Mouse (Mus musculus) cortical plate, adult 2 months (tissue): ENCODE results near the gene Gemin6. TPM values are rescaled to one million over a fixed set of nuclear protein-coding genes. Genes with fewer than 3 reads are reported as not detected.
"Not testable (repeated sequence)": the region's sequence is repeated elsewhere in the genome, so short reads cannot be mapped to it uniquely, and the experiment has no call there.

ENCODE experiments used
- H3K27ac ChIP-seq: fragments of 200-500 bp; 2 replicates; pipeline ENCODE4 v1.5.1; 2012; ENCODE audit warnings: low read length, control low read depth, inconsistent platforms; ENCODE audit not compliant: insufficient read depth
- H3K4me1 ChIP-seq: fragments of 200-500 bp; 2 replicates; pipeline ENCODE4 v1.6.1; 2011; ENCODE audit warnings: low read length; ENCODE audit not compliant: control insufficient read depth, insufficient read depth
- H3K4me3 ChIP-seq: fragments of 200-500 bp; 2 replicates; pipeline ENCODE4 v1.5.1; 2011; ENCODE audit warnings: mild to moderate bottlenecking, low read length, control low read depth; ENCODE audit not compliant: insufficient read depth
- CTCF ChIP-seq: fragments of 200-500 bp; IDR thresholded peaks from 2 replicates; pipeline ENCODE4 v1.5.1; 2011; ENCODE audit warnings: mild to moderate bottlenecking, control low read depth, low read length; ENCODE audit not compliant: insufficient read depth; ENCODE audit errors: extremely low read depth
- POLR2A ChIP-seq: fragments of 200-500 bp; IDR thresholded peaks from 2 replicates; pipeline ENCODE4 v1.6.1; 2011; ENCODE audit warnings: mild to moderate bottlenecking, low read length, control low read depth; ENCODE audit not compliant: insufficient read depth; ENCODE audit errors: extremely low read depth
- polyA plus RNA-seq: library from polyadenylated mRNA; depleted of rRNA; stranded (reverse); fragments of >200 nt; gene quantifications from 2 replicates; pipeline ENCODE4 v1.2.3, GENCODE M21; 2012; rRNA removed

The Gemin6 gene
- 7.6 and 8.0 TPM in 2 replicates for polyA plus RNA-seq

- H3K4me1 ChIP-seq, result no peaks in the 10 kb centered on the region; the same call in 1 of the 2 replicates
- H3K27ac ChIP-seq, result no peak within 1 kb of the TSS
- TF ChIP-seq POLR2A (peak; percentile 79), CTCF (no peak)
- peak within 1 kb of the TSS; percentile 36 for H3K4me3 ChIP-seq
Observed at GRCm38 (mm10) chr17:80224326-80225116, at the start of gene Gemin6. TSS of gene Gemin6 (plus strand) at chr17:80224441.

- TF ChIP-seq CTCF, result no peak
- no peak for TF ChIP-seq POLR2A
- Histone ChIP-seq H3K4me3 (no peak overlapping the region), H3K27ac (no peak overlapping the region), H3K4me1 (peaks cover 1% of the 10 kb centered on the region; the same call in 1 of the 2 replicates)
Observed at GRCm38 (mm10) chr17:80174699-80175385, 49.4 kb upstream of the Gemin6 start.

- no peak overlapping the region for H3K4me3 ChIP-seq
- TF ChIP-seq CTCF (no peak), POLR2A (no peak)
- H3K4me1 ChIP-seq, result peaks cover 1% of the 10 kb centered on the region; the same call in 1 of the 2 replicates
- H3K27ac ChIP-seq, result no peak overlapping the region
Observed at GRCm38 (mm10) chr17:80175386-80175739, 48.9 kb upstream of the Gemin6 start.

GRCm38 (mm10) chr17:80175966-80176365 is 48.3 kb upstream of the Gemin6 start:
- Histone ChIP-seq H3K4me1 (peaks cover 1% of the 10 kb centered on the region; the same call in 1 of the 2 replicates), H3K4me3 (no peak overlapping the region), H3K27ac (no peak overlapping the region)
- TF ChIP-seq CTCF (no peak), POLR2A (no peak)

GRCm38 (mm10) chr17:80178846-80179245 is 45.4 kb upstream of the Gemin6 start:
- H3K27ac ChIP-seq, H3K4me3 ChIP-seq, H3K4me1 ChIP-seq: not testable (repeated sequence)

- Histone ChIP-seq H3K4me3 (no peak overlapping the region), H3K27ac (no peak overlapping the region), H3K4me1 (peaks cover 1% of the 10 kb centered on the region; the same call in 1 of the 2 replicates)
- TF ChIP-seq POLR2A, result no peak
- TF ChIP-seq CTCF, result peak; percentile 98
Observed at GRCm38 (mm10) chr17:80179959-80180358, 44.3 kb upstream of the Gemin6 start.

- H3K4me3 ChIP-seq, result no peak overlapping the region
- H3K27ac ChIP-seq, result no peak overlapping the region
- H3K4me1 ChIP-seq, result no peaks in the 10 kb centered on the region
- TF ChIP-seq POLR2A (no peak), CTCF (no peak)
Observed at GRCm38 (mm10) chr17:80180468-80180867, 43.8 kb upstream of the Gemin6 start.

GRCm38 (mm10) chr17:80183615-80184014 is 40.6 kb upstream of the Gemin6 start:
- Histone ChIP-seq H3K4me1 (no peaks in the 10 kb centered on the region), H3K4me3 (no peak overlapping the region), H3K27ac (no peak overlapping the region)
- TF ChIP-seq POLR2A (no peak), CTCF (no peak)

- H3K27ac ChIP-seq, result no peak overlapping the region
- no peaks in the 10 kb centered on the region for H3K4me1 ChIP-seq
- no peak overlapping the region for H3K4me3 ChIP-seq
- TF ChIP-seq POLR2A (no peak), CTCF (peak; percentile 19; the same call in 1 of the 2 replicates)
Observed at GRCm38 (mm10) chr17:80193075-80193474, 31.2 kb upstream of the Gemin6 start.

- H3K4me1 ChIP-seq, result no peaks in the 10 kb centered on the region
- TF ChIP-seq CTCF (no peak), POLR2A (no peak)
- H3K4me3 ChIP-seq, result no peak overlapping the region
- H3K27ac ChIP-seq, result no peak overlapping the region
Observed at GRCm38 (mm10) chr17:80199160-80199778, 25.0 kb upstream of the Gemin6 start.
